Mouse (Mus musculus) layer of hippocampus, postnatal 25 days (tissue): ENCODE results near the gene Efcab14. TPM values are rescaled to one million over a fixed set of nuclear protein-coding genes. Genes with fewer than 3 reads are reported as not detected.

ENCODE experiments used
- DNase-seq, 2 experiments: peaks; one replicate each; pipeline ENCODE4 v3.0.0; 2022; ENCODE audit warnings: mixed read lengths in 2 of 2, low spot score in 1 of 2; ENCODE audit errors: extremely low spot score in 1 of 2
- total RNA-seq, 2 experiments: library from RNA; stranded (reverse); gene quantifications; 2 replicates each; pipeline ENCODE4 v1.2.3; 2021

Gene Efcab14
- total RNA-seq = 10 to 100 TPM; 49.8 to 50.8 TPM

- peak; percentile 95 to 96 for DNase-seq
Observed at GRCm38 (mm10) chr4:115737551-115738041, at the start of gene Efcab14. Gene Efcab14, plus strand, starts transcription at chr4:115737744.

GRCm38 (mm10) chr4:115701468-115701867 lies 36.1 kb upstream of the Efcab14 start:
- DNase-seq = no peak

- no peak for DNase-seq
Observed at GRCm38 (mm10) chr4:115703927-115704505, 33.5 kb upstream of the Efcab14 start.

GRCm38 (mm10) chr4:115708974-115709593 lies 28.5 kb upstream of the Efcab14 start:
- no peak for DNase-seq

DNA sequence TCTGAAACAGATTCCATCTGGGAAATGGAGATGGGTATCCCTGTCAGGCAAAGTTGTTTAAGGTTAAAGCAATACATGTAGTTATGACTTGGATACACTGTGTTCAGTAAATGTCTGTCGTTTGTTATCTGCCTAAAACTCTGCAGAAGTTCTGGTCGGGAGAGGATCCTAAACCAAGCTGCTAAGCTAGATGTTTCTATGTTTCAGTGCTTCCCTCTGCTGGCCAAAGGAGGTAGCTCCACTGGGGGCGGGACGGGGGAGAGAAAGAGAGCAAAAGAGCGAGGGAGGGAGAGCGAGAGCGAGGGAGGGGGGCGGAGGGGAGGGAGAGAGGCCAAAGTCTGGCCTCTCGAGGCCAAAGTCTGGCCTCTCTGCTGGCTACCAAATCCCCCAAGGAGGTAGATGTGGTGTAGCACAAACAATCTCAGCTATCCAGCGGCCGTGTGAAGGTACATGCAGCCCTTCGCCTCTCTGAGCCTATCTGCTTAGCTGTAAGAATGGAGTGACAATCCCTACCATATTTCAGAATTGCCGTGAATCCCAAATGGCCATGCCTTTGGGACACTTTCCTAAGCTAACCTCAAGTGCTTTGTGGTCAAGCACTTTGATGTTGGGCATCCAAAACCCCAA lies 27.6 kb upstream of the Efcab14 start:
- peak; percentile 76 to 91 for DNase-seq

DNA sequence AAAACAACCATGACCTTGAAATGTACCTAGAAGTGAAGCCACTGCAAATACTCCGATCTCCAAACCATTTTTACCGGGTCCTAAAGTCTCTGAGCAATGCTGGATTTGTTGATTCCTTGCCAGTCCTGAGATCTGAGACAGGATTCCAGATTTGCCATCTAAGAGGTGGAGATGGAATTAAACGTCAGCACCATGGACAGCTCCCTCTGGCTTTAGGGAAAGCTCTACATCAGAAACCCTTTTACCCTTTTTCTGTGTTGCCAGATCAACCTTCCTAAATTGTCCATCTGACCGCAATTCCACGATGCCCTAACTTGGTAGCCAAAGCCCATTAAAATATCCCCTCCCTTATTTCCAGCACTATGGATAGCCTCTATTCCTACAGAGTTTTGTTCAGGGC lies 8.8 kb upstream of the Efcab14 start:
- peak in 1 of 2 experiments; percentile 30 for DNase-seq

DNA sequence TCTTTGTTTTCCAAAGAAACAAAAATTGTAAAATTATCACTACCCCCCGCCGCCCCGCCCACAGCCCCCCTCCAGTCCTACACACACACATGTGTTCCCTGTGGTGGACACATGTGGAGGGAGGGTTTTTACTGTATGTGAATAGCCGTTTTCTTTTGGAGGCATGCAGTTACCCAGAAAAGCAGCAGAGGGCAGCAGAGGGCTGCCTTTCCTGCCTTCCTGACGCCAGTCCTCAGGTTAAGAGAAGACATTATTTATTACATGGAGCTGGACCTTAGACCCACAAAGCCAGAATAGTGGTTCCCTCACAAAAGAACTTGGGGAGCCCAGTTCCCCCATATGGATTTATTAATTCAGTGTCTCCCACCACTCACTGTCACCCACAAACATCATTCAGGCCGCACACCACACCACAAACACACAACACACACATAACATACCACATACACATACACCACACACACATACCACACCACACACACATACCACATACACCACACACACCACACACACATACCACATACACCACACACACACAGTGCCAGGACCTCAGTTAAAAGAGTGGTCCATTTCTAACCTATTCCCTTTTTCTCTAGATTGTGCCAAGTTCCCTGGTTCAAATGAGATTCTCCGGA lies 5.8 kb upstream of the Efcab14 start:
- peak; percentile 57 to 75 for DNase-seq

- no peak for DNase-seq
Observed at GRCm38 (mm10) chr4:115732223-115732818, 5.2 kb upstream of the Efcab14 start.

GRCm38 (mm10) chr4:115733746-115734145 lies 3.8 kb upstream of the Efcab14 start:
- no peak for DNase-seq

DNA sequence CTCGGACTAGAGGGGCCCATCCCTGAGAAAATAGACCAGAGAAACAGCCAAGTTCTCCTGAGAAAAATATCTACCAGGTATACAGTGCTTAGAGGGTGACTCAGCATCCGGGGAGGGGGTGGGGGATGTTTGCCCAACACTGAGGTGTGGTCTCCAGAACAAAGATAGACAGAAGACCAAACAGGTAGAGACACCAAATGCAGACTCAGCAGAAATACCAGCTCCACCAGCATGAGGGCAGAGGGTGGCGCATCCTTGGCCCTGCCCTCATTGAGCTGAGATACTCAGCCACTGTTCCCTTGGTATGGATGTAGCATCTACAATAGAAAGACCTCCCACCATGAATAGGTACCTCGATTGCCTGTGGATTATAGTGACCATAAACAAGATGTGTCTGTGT lies 2.7 kb upstream of the Efcab14 start:
- DNase-seq = no peak

DNA sequence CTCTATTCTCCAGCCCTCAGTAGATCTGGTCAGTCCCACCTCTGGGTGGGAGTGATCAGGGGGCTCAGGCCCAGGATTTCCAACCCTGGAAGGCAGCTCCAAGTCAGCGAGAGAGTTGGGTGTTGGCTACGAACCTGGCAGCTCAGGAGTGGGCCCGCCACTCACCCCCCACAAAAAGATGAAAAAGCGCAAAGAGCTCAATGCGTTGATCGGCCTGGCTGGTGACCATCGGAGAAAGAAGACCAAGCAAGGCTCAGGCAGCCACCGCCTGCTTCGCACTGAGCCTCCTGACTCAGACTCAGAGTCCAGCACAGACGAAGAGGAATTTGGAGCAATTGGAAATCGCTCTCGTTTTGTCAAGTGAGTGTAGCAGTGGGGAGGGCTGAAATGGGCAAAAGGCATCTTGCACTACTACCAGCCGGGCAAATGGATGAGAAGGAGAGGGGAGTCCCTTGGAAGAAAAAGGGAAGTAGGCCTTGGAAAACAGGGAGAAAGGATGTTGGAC lies 989 bp downstream of the Efcab14 start:
- no peak for DNase-seq

DNA sequence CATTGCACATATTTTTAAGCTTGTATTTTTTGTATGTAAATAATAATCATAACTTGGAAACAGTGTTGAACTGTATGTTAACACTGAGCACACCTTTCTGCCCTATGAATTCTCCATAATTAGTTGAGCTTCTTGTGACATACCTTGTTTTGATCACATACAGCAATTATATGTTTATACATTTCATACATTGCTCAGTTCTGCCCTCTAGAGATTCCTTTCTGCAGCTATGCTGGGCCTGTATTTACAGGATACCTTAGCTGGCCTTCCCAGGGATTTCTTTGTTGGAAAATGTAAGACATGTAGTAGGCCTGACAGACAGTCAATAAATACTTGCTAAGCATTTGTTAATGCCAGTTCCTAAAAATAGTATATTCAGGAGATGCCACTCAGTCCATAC lies 5.1 kb downstream of the Efcab14 start:
- no peak for DNase-seq

GRCm38 (mm10) chr4:115743096-115743495 lies 5.6 kb downstream of the Efcab14 start:
- DNase-seq = no peak

DNA sequence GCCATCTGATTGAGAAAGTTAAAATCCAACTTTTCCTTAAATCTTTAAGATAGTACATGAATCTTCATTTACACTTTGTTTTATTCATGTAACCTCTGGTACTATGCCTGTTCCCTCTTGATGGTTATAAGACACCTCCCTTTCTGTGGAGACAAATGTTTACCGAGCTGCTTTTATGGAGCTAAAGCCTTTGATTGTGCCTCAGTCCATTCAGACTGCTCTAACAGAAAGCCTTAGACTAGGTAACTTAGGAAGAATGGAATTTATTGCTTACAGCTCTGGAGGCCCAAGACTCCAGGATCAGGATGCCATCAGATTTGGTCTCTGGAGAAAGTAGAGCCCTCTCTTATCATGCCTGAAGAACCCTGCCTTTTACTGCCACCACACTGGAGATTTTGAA lies 10.6 kb downstream of the Efcab14 start:
- DNase-seq = no peak

DNA sequence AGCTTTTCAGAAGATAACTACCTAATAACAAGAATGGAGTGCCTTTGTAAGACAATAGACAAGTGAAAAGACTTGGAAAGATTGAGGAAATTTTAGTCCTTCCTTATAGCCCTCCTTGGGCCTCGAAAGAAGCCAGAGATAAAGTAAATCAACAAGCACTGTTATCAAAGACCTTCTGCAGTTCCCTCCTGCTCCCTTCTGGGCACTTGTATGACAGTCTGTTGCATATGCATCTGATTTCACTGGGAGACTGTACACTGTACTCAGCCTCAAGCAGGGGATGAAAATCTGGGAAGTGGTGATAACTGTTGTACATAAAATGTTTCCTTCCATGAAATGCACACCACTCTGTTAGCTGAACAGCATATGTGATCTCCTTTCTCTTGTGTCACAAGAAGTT lies 11.8 kb downstream of the Efcab14 start:
- no peak for DNase-seq

GRCm38 (mm10) chr4:115754101-115754500 lies 16.6 kb downstream of the Efcab14 start:
- DNase-seq = no peak

- no peak for DNase-seq
Observed at GRCm38 (mm10) chr4:115754851-115755250, 17.3 kb downstream of the Efcab14 start.

DNA sequence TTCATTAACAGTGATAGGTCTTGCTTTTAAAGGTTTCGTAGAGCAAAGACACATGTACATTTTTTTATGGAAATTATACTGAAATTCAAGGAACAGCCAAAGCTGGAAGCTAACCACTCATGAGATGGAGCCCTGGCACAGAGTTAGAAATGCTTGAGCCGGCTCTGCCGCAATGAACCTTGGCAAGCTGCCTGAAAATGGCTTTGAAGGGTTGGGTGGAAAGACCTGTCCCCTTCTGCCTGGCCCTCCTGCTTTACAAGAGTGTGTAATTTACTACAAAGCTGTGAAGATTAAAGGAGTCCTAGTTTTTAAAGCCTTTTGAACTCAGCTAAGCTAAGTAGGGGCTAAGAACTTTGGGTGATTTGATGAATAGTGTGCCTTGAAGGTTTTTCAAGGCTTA lies 23.7 kb downstream of the Efcab14 start:
- DNase-seq = no peak

DNA sequence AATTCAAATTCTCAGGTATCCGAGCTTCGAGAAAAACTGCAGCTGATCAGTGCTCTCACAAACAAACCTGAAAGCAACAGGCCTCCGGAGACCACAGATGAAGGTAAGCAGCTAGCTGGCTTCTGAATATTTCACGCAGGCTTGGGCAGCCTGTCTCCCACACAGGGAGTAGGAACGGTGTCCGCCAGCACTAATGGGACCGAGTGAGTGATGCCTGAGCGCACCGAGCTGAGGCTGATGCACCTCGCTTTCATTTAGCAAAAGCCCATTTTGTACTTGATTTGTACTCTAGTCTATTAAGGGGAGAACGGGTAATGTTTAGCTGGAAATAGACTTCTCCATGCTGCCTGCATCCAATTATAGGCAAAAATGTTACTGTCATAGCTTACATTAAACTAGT lies 27.0 kb downstream of the Efcab14 start:
- no peak for DNase-seq

DNA sequence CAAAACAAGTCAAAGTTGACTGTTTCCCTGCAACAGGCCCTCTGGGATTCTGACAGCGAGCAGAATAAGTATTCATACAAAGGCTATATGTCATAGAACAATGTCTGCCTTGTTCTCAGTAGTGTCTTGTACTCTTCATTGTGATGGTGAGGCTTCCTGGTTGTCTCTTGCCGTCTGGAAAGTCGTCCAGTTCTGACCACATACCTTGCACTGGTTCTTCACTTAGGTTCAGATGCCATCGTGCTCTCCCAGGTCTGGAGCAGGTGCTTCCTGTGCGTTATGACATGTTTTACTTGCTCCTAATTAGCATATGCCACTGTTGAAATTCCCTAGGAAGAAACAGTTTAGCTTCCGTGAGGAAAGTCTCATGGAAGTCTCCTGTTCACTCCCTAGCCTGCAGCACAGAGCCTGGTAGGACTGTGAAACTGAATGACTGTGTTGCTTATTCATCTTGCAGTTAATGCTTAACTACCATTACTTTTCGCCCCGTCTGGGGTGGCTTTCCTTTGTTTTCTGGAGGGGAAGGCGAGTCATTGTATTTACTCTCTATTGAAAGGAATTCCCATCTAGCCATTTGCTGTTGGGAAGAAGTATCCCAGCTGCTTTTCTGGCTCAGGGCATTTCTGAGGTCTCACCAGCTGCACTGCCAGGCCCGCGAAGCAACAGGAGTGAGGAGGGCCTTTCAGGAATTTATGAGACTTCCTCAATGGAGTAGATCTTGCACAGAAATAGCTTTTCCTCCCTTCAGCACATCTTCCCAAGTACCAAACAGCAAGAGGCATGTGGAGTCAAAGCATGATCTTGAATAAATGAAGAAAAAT lies 30.3 kb downstream of the Efcab14 start:
- no peak for DNase-seq
